Mouse (Mus musculus) hindbrain, embryonic 14.5 days (tissue): Measurements from ENCODE around the gene Aldh5a1. TPM values are rescaled to one million over a fixed set of nuclear protein-coding genes. Genes with fewer than 3 reads are reported as not detected.

Experiments used
- ATAC-seq: fragments of 200-750 bp; cut with Nextera tagmentation; 2 replicates; pipeline ENCODE4 v1.8.0; 2017; ENCODE audit warnings: moderate number of reproducible peaks, mild to moderate bottlenecking, moderate TSS enrichment, moderate library complexity; ENCODE audit not compliant: low FRiP score
- DNase-seq: peaks from one replicate; pipeline ENCODE4 v3.0.0-alpha.2; 2015; ENCODE audit warnings: low spot score
- H3K27ac ChIP-seq: fragments of 300-500 bp; sonication (generic); 2 replicates; pipeline ENCODE4 v1.5.1; 2014; ENCODE audit warnings: mild to moderate bottlenecking, moderate library complexity
- H3K27me3 ChIP-seq: fragments of 300-500 bp; sonication (generic); 2 replicates; pipeline ENCODE4 v1.6.1; 2014; ENCODE audit warnings: mild to moderate bottlenecking, low read length, mixed read lengths; ENCODE audit not compliant: control insufficient read depth, insufficient read depth
- H3K36me3 ChIP-seq: fragments of 300-500 bp; sonication (generic); replicated peaks from 2 replicates; pipeline ENCODE4 v1.6.1; 2014; ENCODE audit not compliant: control insufficient read depth, insufficient read depth
- H3K4me1 ChIP-seq: fragments of 300-500 bp; sonication (generic); replicated peaks from 2 replicates; pipeline ENCODE4 v1.6.1; 2014; ENCODE audit warnings: antibody characterized with exemption, low read length, mixed read lengths; ENCODE audit not compliant: control insufficient read depth, insufficient read depth
- H3K4me2 ChIP-seq: fragments of 300-500 bp; sonication (generic); replicated peaks from 2 replicates; pipeline ENCODE4 v1.6.1; 2014; ENCODE audit warnings: mild to moderate bottlenecking, moderate library complexity
- H3K4me3 ChIP-seq: fragments of 300-500 bp; sonication (generic); replicated peaks from 2 replicates; pipeline ENCODE4 v1.5.1; 2014; ENCODE audit warnings: mild to moderate bottlenecking, low read length
- H3K9ac ChIP-seq: fragments of 300-500 bp; sonication (generic); 2 replicates; pipeline ENCODE4 v1.6.1; 2014
- H3K9me3 ChIP-seq: fragments of 300-500 bp; sonication (generic); 2 replicates; pipeline ENCODE4 v1.6.1; 2016; ENCODE audit warnings: low read length; ENCODE audit not compliant: control insufficient read depth
- WGBS: fragments of 180-500 bp; shearing (Covaris S2); extraction: QIAGEN DNeasy Blood & Tissue Kit; methylation state at CpG from one replicate; pipeline ENCODE4 v1.1.7; 2014; 5-methylcytosine and 5-hydroxymethylcytosine counted together
- polyA plus RNA-seq: library from polyadenylated mRNA; unstranded; fragments of >200 nt; fragmentation: Nextera tagmentation; extraction: Ambion mirVana; gene quantifications from 2 replicates; pipeline ENCODE4 v1.2.1, GENCODE M21; 2014

Gene Aldh5a1
- polyA plus RNA-seq, 1 experiment from 2014 or later = 15.8 TPM

DNA sequence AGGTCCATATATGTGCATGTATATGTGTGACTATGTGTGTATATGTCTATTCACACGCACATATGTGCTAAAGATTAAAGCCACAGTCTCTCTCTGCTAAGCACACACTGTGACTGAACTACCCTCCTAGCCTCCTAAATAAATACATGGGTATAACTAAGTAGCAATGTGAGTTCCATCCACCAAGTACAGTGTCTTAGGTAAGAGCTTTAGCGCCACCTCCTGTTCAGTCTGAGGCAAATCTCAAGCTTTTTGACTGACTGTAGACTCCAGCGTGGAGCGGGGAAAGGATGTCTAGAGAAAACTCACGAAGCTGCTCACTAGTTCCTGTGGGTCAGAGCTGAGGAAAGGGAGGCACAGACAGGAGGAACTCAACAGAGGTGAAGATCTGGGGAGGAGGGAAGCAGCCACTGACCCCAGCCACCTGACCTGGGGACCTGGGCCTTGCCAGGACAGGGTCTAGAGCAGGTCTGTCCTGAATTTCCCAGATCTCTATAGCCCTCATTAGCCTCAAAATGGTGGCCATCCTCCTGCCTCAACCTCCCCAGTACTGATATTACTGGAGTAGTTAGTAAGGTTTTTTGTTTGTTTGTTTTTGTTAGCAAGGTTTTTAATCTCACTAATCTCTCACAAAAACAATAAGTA is 17.0 kb downstream of the Aldh5a1 start:
- WGBS = 27% methylated on average over 5 of the region's 5 CpGs
- Histone ChIP-seq H3K9me3 (no peaks in the 10 kb centered on the region), H3K4me1 (no peaks in the 10 kb centered on the region), H3K27ac (no peak overlapping the region), H3K36me3 (peaks cover 71% of the 10 kb centered on the region), H3K4me2 (no peak overlapping the region), H3K4me3 (no peak overlapping the region), H3K27me3 (no peaks in the 10 kb centered on the region), H3K9ac (no peak overlapping the region)
- ATAC-seq (peak; percentile 88; the same call in 1 of the 2 replicates), DNase-seq (peak; percentile 79)

DNA sequence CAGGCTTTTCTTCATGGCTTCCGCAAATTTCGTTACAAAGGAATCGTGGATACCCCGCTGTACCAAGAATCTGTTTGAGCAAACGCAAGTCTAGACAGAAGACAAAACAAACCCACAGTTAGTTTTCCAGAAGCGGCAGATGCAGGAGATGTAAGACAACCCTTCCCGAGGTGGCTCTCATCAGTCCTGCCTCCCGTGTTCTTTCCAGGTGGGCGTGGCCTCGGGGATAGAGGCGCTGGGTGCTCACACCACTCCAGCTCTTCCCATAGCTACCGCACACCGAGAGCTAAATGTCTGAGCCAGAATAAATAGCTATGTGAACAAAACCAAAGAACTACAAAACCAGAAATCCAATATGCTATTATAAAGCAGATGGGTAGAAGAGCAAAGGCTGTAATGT is 21.6 kb downstream of the Aldh5a1 start:
- no peak overlapping the region for H3K4me2 ChIP-seq
- H3K27me3 ChIP-seq = no peaks in the 10 kb centered on the region
- no peaks in the 10 kb centered on the region for H3K9me3 ChIP-seq
- H3K4me1 ChIP-seq = no peaks in the 10 kb centered on the region
- DNase-seq = no peak
- no peak for ATAC-seq
- no peak overlapping the region for H3K9ac ChIP-seq
- no peak overlapping the region for H3K4me3 ChIP-seq
- 70% methylated on average over 13 of the region's 13 CpGs for WGBS
- H3K27ac ChIP-seq = no peak overlapping the region
- peaks cover 75% of the 10 kb centered on the region for H3K36me3 ChIP-seq

DNA sequence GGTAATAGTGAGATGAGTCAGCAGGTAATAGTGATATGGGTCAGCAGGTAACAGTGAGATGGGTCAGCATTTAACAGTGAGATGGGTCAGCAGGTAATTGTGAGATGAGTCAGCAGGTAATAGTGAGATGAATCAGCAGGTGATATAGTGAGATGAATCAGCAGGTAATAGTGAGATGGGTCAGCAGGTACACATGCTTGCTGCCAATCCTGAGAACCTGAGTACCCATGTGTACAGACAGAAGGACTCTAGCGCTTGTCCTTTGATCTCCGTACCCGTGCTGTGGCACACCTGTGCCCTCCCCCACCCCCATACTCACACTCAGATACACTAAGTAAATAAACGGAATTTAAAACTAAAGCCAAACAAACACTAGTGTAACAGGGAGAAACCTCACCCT is 22.5 kb downstream of the Aldh5a1 start:
- Histone ChIP-seq H3K27ac (no peak overlapping the region), H3K4me1 (no peaks in the 10 kb centered on the region), H3K36me3 (peaks cover 81% of the 10 kb centered on the region), H3K4me2 (no peak overlapping the region), H3K4me3 (no peak overlapping the region), H3K9me3 (no peaks in the 10 kb centered on the region), H3K9ac (no peak overlapping the region), H3K27me3 (no peaks in the 10 kb centered on the region)
- WGBS = 93% methylated on average over 4 of the region's 4 CpGs
- no peak for DNase-seq
- ATAC-seq = no peak

DNA sequence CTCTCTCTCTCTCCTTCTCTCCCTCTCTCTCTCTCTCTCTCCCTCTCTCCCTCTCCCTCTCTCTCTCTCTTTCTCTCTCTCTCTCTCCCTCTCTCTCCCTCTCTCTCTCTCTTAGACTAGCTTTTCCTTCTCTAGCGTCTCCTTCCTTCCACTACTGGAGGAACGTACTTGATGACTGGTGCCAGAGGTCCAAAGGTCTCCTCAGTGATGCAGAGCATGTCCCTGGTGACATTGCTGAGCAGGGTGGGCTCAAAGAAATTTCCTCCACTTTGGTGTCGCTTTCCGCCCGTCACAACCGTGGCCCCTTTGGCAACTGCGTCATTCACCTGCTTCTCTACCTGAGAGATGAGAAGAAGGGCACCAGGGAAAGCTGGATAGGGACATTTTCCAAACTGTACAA is 23.9 kb downstream of the Aldh5a1 start:
- H3K36me3 ChIP-seq = peaks cover 72% of the 10 kb centered on the region
- H3K9ac ChIP-seq = no peak overlapping the region
- WGBS = 99% methylated on average over 7 of the region's 7 CpGs
- ATAC-seq = no peak
- H3K27ac ChIP-seq = no peak overlapping the region
- no peaks in the 10 kb centered on the region for H3K27me3 ChIP-seq
- H3K9me3 ChIP-seq = no peaks in the 10 kb centered on the region
- no peak for DNase-seq
- H3K4me3 ChIP-seq = no peak overlapping the region
- H3K4me2 ChIP-seq = no peak overlapping the region
- H3K4me1 ChIP-seq = no peaks in the 10 kb centered on the region

DNA sequence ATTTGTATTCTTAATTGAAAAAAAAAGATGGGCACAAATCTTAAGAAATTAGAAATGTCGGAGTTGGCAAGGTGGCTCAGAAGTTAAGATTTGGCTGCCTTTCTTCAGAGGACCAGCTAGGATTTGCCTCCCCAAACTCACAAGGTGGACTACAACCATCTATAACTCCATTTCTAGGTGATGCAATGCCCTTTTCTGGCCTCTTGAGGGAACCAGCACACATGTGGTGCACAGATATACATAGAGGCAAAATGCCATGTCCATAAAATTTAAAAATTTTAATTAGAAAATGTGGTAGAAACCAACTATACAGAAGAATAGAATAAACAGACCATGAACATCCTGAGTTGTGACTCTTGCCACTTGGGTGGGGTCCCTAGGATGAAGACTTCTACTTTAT is 28.3 kb downstream of the Aldh5a1 start:
- Histone ChIP-seq H3K9me3 (no peaks in the 10 kb centered on the region), H3K4me2 (no peak overlapping the region), H3K9ac (no peak overlapping the region), H3K36me3 (peaks cover 35% of the 10 kb centered on the region), H3K4me3 (no peak overlapping the region), H3K4me1 (no peaks in the 10 kb centered on the region), H3K27ac (no peak overlapping the region), H3K27me3 (no peaks in the 10 kb centered on the region)
- 95% methylated on average over 1 of the region's 1 CpGs for WGBS
- no peak for ATAC-seq
- DNase-seq = no peak

DNA sequence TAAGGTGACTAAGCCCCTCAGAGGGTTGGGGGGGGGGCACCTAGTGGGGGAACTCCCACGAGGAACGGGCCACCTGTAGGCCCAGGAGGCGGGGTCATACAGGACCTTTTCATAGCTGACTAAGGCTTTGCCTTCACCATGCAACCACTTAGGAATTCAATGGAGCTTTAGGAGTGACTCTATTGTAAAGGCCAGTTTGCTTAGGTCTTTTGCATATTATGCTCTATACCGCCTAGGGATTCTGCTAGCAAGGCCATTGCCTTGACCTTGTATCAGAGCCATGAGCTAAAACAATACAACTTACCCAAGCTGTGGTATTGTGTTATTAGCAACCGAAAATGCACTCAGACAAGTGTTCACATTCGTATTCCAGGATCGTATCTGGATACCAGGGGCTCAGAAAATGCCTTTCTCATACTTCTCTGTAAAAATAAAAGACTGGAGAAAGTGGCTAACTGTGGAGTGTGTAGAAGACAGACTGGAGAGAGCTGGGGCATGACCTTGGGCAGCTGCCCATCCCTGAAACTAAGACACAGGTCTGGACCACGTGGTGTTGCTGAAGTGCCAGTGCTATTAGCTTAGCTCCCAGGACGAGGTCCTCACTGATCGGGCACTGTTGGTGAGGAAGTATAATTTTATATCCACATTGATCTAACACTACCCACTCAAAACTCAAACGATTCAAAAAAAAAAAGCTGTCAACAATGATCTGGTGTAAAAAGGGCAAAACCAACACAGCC is 30.5 kb downstream of the Aldh5a1 start:
- Histone ChIP-seq H3K4me1 (no peaks in the 10 kb centered on the region), H3K27ac (no peak overlapping the region), H3K27me3 (no peaks in the 10 kb centered on the region), H3K4me2 (no peak overlapping the region), H3K9ac (no peak overlapping the region), H3K36me3 (peaks cover 18% of the 10 kb centered on the region), H3K4me3 (no peak overlapping the region), H3K9me3 (no peaks in the 10 kb centered on the region)
- WGBS = 73% methylated on average over 11 of the region's 11 CpGs
- DNase-seq = no peak
- ATAC-seq = no peak

DNA sequence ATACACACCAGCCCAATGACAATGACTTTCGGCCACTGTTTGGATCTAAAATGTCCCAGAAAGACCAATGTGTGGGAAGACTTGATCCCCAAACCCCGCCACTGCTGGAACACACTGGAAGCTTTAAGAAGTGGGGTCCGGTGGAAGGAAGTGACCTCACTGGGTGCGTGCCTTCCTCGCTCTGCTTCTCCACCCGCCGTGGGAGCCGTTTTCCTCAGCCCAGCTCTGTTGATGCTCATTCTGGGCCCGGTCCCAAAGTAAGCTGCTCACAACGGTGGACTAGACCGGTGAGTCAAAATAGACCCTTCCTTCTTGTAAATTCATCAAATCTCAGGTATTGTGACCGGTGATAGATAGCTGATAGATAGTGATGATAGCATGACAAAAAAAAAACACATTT is 32.0 kb downstream of the Aldh5a1 start:
- H3K4me1 ChIP-seq = no peaks in the 10 kb centered on the region
- no peak overlapping the region for H3K9ac ChIP-seq
- DNase-seq (no peak), ATAC-seq (no peak)
- H3K27me3 ChIP-seq = no peaks in the 10 kb centered on the region
- no peak overlapping the region for H3K4me2 ChIP-seq
- H3K4me3 ChIP-seq = no peak overlapping the region
- H3K27ac ChIP-seq = no peak overlapping the region
- WGBS = 97% methylated on average over 12 of the region's 12 CpGs
- H3K36me3 ChIP-seq = peaks cover 4% of the 10 kb centered on the region; the same call in 1 of the 2 replicates
- no peaks in the 10 kb centered on the region for H3K9me3 ChIP-seq

DNA sequence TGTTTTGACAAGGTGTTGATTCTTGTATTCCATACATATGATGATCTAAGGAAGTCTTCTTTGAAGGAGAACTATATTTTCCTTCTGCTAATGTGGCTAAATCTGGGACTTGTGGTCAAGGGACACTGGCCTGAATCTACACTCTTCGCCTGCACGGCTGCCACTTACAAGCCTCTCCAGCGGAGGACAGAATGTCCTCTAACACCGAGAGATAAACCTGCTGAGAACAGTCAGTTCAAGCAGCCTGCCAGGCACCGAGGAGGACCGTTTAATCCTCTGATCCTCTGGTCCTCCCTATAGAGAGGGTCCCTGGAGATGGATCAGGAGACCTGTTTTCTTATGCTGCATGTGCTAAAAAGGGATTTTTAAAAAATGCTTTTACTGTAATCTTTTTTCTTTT is 34.0 kb downstream of the Aldh5a1 start:
- DNase-seq (no peak), ATAC-seq (no peak)
- Histone ChIP-seq H3K36me3 (0 out of 2 replicates have a peak, but pooled peaks cover 7% of the 10 kb centered on the region), H3K4me2 (no peak overlapping the region), H3K27ac (no peak overlapping the region), H3K4me1 (no peaks in the 10 kb centered on the region), H3K4me3 (no peak overlapping the region), H3K27me3 (no peaks in the 10 kb centered on the region), H3K9me3 (no peaks in the 10 kb centered on the region), H3K9ac (no peak overlapping the region)
- 86% methylated on average over 6 of the region's 6 CpGs for WGBS

DNA sequence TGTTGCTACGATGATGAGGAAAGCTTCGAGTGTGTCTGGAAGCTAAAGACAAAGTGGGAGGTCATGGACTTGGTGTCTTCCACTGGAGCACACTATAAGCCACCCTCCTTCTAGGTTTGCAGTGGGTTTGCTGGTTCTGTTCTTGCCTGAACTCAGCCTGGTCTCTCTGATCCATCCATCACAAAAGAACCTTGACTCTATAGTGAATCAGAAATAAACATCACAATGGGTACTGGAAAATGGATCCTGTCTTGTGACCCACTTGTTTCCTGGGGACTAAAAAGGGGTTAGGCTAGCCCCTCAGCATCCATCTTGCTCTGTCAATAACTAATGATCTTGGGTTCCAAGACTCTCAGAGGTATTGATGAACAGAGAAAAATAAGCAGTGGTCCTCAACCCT is 35.5 kb downstream of the Aldh5a1 start:
- Histone ChIP-seq H3K9ac (no peak overlapping the region), H3K4me1 (no peaks in the 10 kb centered on the region), H3K4me3 (no peak overlapping the region), H3K27ac (no peak overlapping the region), H3K36me3 (0 out of 2 replicates have a peak, but pooled peaks cover 7% of the 10 kb centered on the region), H3K27me3 (no peaks in the 10 kb centered on the region), H3K9me3 (no peaks in the 10 kb centered on the region), H3K4me2 (no peak overlapping the region)
- WGBS = 96% methylated on average over 2 of the region's 2 CpGs
- no peak for DNase-seq
- ATAC-seq = no peak
